Comparison of ENCODE assay signal across 13 mouse cellular contexts in the genomic region with DNA sequence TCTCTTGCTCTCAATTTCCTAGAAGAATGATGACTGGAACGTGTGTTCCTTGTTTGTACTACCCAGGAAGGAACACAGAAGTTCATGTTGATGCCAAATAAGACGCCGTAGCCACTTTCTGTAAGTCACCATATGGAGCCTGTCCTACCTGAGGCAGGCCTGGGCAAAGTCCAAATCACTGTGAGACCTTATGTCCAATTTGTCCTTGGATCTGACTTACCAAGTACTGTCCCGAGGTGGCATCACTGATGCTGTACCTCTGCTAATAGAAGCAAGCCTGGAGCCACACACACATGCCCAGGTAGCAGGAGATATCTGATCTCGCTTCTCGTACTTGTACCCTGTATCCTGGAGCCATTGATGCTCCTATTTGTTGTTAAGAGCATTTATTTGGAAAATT.
"Had no signal": no experiment of that assay in that cellular context is flagged by ENCODE, and none has a peak within 500 bp of the region (broad histone marks: within the 10 kb centered on the region; RNA-seq: fewer than 3 reads in every experiment).

No protein-coding gene starts in this region.

- H3K36me3 ChIP-seq: limb, embryonic 15.5 days; liver, embryonic 12.5 days; midbrain, embryonic 10.5 days; neural tube, embryonic 13.5 days had no signal

- ATAC-seq: liver, embryonic 12.5 days had no signal

- DNase-seq: kidney, postnatal 10 days; kidney, postnatal 4 days; lung, embryonic 14.5 days; lung, postnatal 10 days; lung, postnatal 4 days; midbrain, embryonic 14.5 days; right cerebral cortex, postnatal 25 days; thymus, postnatal 36 days had no signal

- H3K4me1 ChIP-seq: limb, embryonic 15.5 days; liver, embryonic 12.5 days; midbrain, embryonic 10.5 days; neural tube, embryonic 13.5 days had no signal

- H3K27me3 ChIP-seq: limb, embryonic 15.5 days; liver, embryonic 12.5 days; neural tube, embryonic 13.5 days had no signal

- H3K27ac ChIP-seq: layer of hippocampus, adult 2 months; limb, embryonic 15.5 days; liver, embryonic 12.5 days; midbrain, embryonic 10.5 days; neural tube, embryonic 13.5 days had no signal

- H3K9me3 ChIP-seq: limb, embryonic 15.5 days; liver, embryonic 12.5 days; midbrain, embryonic 10.5 days; neural tube, embryonic 13.5 days had no signal

- H3K4me3 ChIP-seq: layer of hippocampus, adult 2 months; limb, embryonic 15.5 days; liver, embryonic 12.5 days; midbrain, embryonic 10.5 days; neural tube, embryonic 13.5 days had no signal

- H3K9ac ChIP-seq: limb, embryonic 15.5 days; liver, embryonic 12.5 days; lung, embryonic 14.5 days; neural tube, embryonic 13.5 days had no signal

- H3K4me2 ChIP-seq: limb, embryonic 15.5 days; liver, embryonic 12.5 days; lung, embryonic 14.5 days; neural tube, embryonic 13.5 days had no signal
